Mouse (Mus musculus) heart, embryonic 10.5 days (tissue): ENCODE data around the gene Stk39. TPM values are rescaled to one million over a fixed set of nuclear protein-coding genes. Genes with fewer than 3 reads are reported as not detected.

Experiments used
- DNase-seq: peaks from one replicate; pipeline ENCODE4 v3.0.0-alpha.2; 2017; ENCODE audit warnings: low spot score
- H3K27ac ChIP-seq: fragments of 300-500 bp; sonication (generic); 2 replicates; pipeline ENCODE4 v1.5.1; 2016; ENCODE audit warnings: mild to moderate bottlenecking
- H3K27me3 ChIP-seq: fragments of 300-500 bp; sonication (generic); 2 replicates; pipeline ENCODE4 v1.6.1; 2016; ENCODE audit warnings: mild to moderate bottlenecking; ENCODE audit not compliant: poor library complexity, insufficient read depth, severe bottlenecking
- H3K36me3 ChIP-seq: fragments of 300-500 bp; sonication (generic); 2 replicates; pipeline ENCODE4 v1.6.1; 2016; ENCODE audit warnings: mild to moderate bottlenecking, moderate library complexity
- H3K4me1 ChIP-seq: fragments of 300-500 bp; sonication (generic); 2 replicates; pipeline ENCODE4 v1.6.1; 2016; ENCODE audit warnings: mild to moderate bottlenecking
- H3K4me3 ChIP-seq: fragments of 300-500 bp; sonication (generic); 2 replicates; pipeline ENCODE4 v1.5.1; 2016; ENCODE audit warnings: mild to moderate bottlenecking, moderate library complexity
- H3K9me3 ChIP-seq: fragments of 300-500 bp; sonication (generic); 2 replicates; pipeline ENCODE4 v1.6.1; 2016; ENCODE audit warnings: mild to moderate bottlenecking, moderate library complexity
- WGBS: fragments of 180-500 bp; shearing (Covaris S2); methylation state at CpG from one replicate; pipeline ENCODE4 v1.1.7; 2016; 5-methylcytosine and 5-hydroxymethylcytosine counted together
- polyA plus RNA-seq: library from polyadenylated mRNA; unstranded; fragments of >200 nt; fragmentation: Nextera tagmentation; extraction: Ambion mirVana; gene quantifications from 2 replicates; pipeline ENCODE4 v1.2.1, GENCODE M21; 2016

Stk39 gene
- polyA plus RNA-seq, 1 experiment from 2014 or later = 45.2 TPM

DNA sequence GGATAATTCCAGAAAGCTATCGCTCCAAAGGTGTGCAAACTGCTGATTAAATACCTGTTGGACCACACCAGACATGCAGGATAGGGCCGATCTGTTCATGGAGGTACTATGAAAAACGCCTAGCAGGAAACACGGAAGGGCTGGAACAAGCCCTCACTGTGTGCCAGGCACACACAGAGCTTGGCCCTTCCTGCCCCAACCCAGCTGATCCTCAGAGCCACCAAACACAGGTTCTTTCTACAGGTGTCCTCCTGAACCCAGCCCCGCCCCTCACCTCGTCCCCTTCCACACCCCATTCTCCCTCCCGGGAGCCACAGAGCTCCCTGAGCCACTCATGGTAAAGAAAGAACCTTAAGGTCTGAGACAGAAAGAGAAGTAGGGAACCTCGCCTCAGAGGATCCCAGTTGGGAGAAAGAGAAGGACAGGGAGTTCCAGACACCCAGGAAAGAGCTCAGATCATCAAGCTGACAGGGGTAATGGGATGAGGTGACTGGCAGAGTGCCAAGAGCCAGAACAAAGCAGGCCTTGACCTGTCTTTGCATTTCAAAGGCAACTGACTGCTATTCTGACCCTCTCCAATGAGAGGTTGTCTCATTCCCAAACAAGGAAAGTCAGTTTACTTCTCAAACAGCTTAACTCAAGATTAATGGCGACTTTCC lies 86.3 kb downstream of the Stk39 start:
- Histone ChIP-seq H3K27me3 (no peaks in the 10 kb centered on the region), H3K9me3 (no peaks in the 10 kb centered on the region), H3K36me3 (peaks cover 32% of the 10 kb centered on the region), H3K27ac (0 out of 2 replicates have a peak overlapping the region, but pooled peaks have one; percentile 31), H3K4me3 (no peak overlapping the region), H3K4me1 (peaks cover 55% of the 10 kb centered on the region)
- WGBS = 79% methylated on average over 9 of the region's 9 CpGs
- no peak for DNase-seq

- no peak overlapping the region for H3K4me3 ChIP-seq
- H3K9me3 ChIP-seq = no peaks in the 10 kb centered on the region
- 89% methylated on average over 4 of the region's 4 CpGs for WGBS
- H3K4me1 ChIP-seq = peaks cover 74% of the 10 kb centered on the region
- H3K27me3 ChIP-seq = no peaks in the 10 kb centered on the region
- H3K27ac ChIP-seq = no peak overlapping the region; the same call in 1 of the 2 replicates
- peak; percentile 58 for DNase-seq
- peaks cover 21% of the 10 kb centered on the region for H3K36me3 ChIP-seq
Observed at GRCm38 (mm10) chr2:68383964-68384363, 88.1 kb downstream of the Stk39 start.

- H3K36me3 ChIP-seq = peaks cover 8% of the 10 kb centered on the region; the same call in 1 of the 2 replicates
- H3K27me3 ChIP-seq = no peaks in the 10 kb centered on the region
- H3K4me3 ChIP-seq = no peak overlapping the region
- WGBS = 64% methylated on average over 11 of the region's 11 CpGs
- H3K4me1 ChIP-seq = peaks cover 86% of the 10 kb centered on the region
- no peaks in the 10 kb centered on the region for H3K9me3 ChIP-seq
- H3K27ac ChIP-seq = peak overlapping the region; percentile 42; the same call in 1 of the 2 replicates
- DNase-seq = no peak
Observed at GRCm38 (mm10) chr2:68382394-68383059, 89.5 kb downstream of the Stk39 start.

DNA sequence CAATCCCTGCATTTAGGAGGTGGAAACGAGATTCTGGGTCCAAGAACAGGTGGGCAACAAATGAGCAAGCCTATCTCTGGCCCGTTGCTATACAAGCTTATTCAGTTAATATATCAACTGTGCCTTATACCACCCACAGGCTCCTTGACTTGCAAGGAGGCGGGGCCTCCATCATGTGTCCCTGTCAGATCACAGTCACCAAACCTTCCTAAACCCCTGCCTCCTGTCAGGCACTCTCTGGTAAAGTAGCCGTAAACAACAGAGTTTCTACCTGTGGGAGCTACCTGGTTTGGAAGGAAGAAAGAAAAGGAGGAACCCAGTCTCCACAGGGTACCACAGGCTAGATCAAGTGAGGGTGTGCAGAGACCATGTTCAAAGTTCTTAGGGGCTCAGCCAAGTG lies 90.2 kb downstream of the Stk39 start:
- H3K27ac ChIP-seq = no peak overlapping the region
- no peaks in the 10 kb centered on the region for H3K27me3 ChIP-seq
- H3K36me3 ChIP-seq = peaks cover 7% of the 10 kb centered on the region; the same call in 1 of the 2 replicates
- no peaks in the 10 kb centered on the region for H3K9me3 ChIP-seq
- H3K4me1 ChIP-seq = peaks cover 87% of the 10 kb centered on the region
- H3K4me3 ChIP-seq = no peak overlapping the region
- no peak for DNase-seq
- WGBS = 86% methylated on average over 4 of the region's 4 CpGs

DNA sequence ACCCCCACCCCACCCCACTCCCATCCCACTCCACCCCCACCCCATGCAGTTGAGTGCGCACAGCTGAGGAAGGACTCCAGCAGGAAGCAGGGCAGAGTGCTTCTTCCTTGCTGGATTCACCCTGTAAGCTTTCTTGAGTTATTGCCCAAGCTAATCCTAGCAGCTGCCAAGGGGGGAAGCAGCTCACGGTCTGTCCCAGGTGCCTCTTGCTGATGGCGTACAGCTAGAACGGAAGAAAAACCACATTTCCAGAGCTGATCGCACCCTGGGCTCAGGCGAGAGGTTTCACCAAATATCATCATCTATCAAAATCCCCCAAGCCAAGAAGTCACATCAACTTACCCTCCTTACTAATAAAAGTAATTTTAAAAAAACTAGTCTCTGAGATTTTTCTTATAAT lies 90.9 kb downstream of the Stk39 start:
- no peak overlapping the region for H3K4me3 ChIP-seq
- H3K27me3 ChIP-seq = no peaks in the 10 kb centered on the region
- peaks cover 7% of the 10 kb centered on the region; the same call in 1 of the 2 replicates for H3K36me3 ChIP-seq
- H3K27ac ChIP-seq = no peak overlapping the region; the same call in 1 of the 2 replicates
- 61% methylated on average over 6 of the region's 6 CpGs for WGBS
- peaks cover 87% of the 10 kb centered on the region for H3K4me1 ChIP-seq
- H3K9me3 ChIP-seq = no peaks in the 10 kb centered on the region
- no peak for DNase-seq

GRCm38 (mm10) chr2:68379631-68380030 lies 92.4 kb downstream of the Stk39 start:
- peaks cover 83% of the 10 kb centered on the region for H3K4me1 ChIP-seq
- no peaks in the 10 kb centered on the region for H3K9me3 ChIP-seq
- H3K4me3 ChIP-seq = no peak overlapping the region
- DNase-seq = no peak
- no peaks in the 10 kb centered on the region for H3K36me3 ChIP-seq
- peak overlapping the region; percentile 86 for H3K27ac ChIP-seq
- H3K27me3 ChIP-seq = no peaks in the 10 kb centered on the region
- WGBS = 40% methylated on average over 11 of the region's 11 CpGs

DNA sequence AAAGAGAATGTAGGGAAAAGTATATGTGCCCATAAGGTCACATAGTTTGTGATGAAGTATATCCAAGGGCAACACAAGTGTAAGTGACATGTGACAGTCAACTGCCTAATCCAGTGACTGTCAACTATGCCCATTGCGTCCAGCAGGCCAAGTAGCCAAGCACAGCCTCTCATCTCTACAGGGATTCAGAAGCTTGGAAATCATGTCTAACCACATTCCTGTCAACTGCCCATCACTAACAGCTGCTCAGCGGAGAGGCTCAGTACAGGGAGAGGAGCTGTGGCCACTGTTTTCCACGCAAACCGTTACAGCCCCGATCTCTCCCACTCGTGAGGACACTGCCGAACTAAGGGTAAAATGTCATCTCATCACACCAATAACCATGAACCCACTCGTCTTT lies 93.7 kb downstream of the Stk39 start:
- H3K4me1 ChIP-seq = peaks cover 86% of the 10 kb centered on the region
- WGBS = 46% methylated on average over 8 of the region's 8 CpGs
- DNase-seq = peak; percentile 91
- H3K27ac ChIP-seq = peak overlapping the region; percentile 86
- no peaks in the 10 kb centered on the region for H3K9me3 ChIP-seq
- no peaks in the 10 kb centered on the region for H3K36me3 ChIP-seq
- H3K27me3 ChIP-seq = no peaks in the 10 kb centered on the region
- no peak overlapping the region; the same call in 1 of the 2 replicates for H3K4me3 ChIP-seq

DNA sequence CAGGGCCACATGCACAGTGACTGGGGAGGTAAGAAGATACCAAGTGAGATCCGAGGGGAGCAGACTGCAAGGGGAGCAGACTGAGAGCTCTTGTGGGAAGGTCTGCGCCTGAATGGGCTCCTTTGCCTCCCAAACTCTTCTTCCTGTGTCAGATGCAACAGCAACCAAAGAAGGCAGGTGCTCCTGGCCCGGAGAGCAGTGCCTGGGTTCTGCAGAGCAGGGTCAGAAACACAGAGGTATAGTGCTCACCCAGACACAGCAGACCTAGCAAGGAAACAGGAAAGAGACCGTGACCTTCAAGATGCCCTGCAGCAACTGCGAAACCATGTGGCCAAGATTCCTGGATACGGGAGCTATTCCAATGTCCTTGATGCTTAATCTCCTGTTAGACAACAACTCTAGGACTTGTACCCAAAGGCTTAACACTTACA lies 94.8 kb downstream of the Stk39 start:
- Histone ChIP-seq H3K27me3 (no peaks in the 10 kb centered on the region), H3K4me3 (peak overlapping the region; percentile 12; the same call in 1 of the 2 replicates), H3K9me3 (no peaks in the 10 kb centered on the region), H3K36me3 (no peaks in the 10 kb centered on the region), H3K4me1 (peaks cover 83% of the 10 kb centered on the region), H3K27ac (peak overlapping the region; percentile 86)
- WGBS = 61% methylated on average over 6 of the region's 6 CpGs
- no peak for DNase-seq

GRCm38 (mm10) chr2:68376660-68377059 lies 95.4 kb downstream of the Stk39 start:
- Histone ChIP-seq H3K27ac (peak overlapping the region; percentile 86), H3K27me3 (no peaks in the 10 kb centered on the region), H3K9me3 (no peaks in the 10 kb centered on the region), H3K4me1 (peaks cover 82% of the 10 kb centered on the region), H3K36me3 (no peaks in the 10 kb centered on the region), H3K4me3 (no peak overlapping the region)
- 72% methylated on average over 12 of the region's 12 CpGs for WGBS
- DNase-seq = no peak

GRCm38 (mm10) chr2:68374202-68374601 lies 97.9 kb downstream of the Stk39 start:
- H3K36me3 ChIP-seq = no peaks in the 10 kb centered on the region
- no peak for DNase-seq
- H3K4me1 ChIP-seq = peaks cover 69% of the 10 kb centered on the region
- H3K27ac ChIP-seq = peak overlapping the region; percentile 56; the same call in 1 of the 2 replicates
- no peaks in the 10 kb centered on the region for H3K27me3 ChIP-seq
- WGBS = 65% methylated on average over 7 of the region's 7 CpGs
- H3K9me3 ChIP-seq = no peaks in the 10 kb centered on the region
- no peak overlapping the region for H3K4me3 ChIP-seq

DNA sequence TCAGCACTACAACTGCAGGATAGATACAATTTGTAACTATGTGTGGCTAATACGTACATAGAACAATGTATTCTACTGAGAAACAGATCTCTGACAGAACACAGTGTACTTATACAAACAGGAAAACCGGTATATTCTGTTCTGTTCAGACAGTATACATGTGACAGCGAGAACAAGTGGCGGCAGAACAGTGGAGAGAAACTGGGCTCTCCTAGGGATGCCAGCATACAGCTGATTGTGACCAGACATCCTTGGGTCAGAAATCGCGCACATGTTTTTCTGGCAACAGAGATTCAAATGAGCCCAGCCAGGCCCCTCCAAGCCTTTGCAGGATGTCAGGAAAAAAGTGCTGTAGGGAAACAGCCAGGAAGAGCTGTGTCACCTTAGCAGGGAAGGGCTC lies 100.2 kb downstream of the Stk39 start:
- DNase-seq = no peak
- 50% methylated on average over 6 of the region's 6 CpGs for WGBS
- no peak overlapping the region for H3K4me3 ChIP-seq
- H3K36me3 ChIP-seq = no peaks in the 10 kb centered on the region
- H3K27me3 ChIP-seq = no peaks in the 10 kb centered on the region
- H3K9me3 ChIP-seq = no peaks in the 10 kb centered on the region
- H3K27ac ChIP-seq = peak overlapping the region; percentile 75
- peaks cover 57% of the 10 kb centered on the region for H3K4me1 ChIP-seq

DNA sequence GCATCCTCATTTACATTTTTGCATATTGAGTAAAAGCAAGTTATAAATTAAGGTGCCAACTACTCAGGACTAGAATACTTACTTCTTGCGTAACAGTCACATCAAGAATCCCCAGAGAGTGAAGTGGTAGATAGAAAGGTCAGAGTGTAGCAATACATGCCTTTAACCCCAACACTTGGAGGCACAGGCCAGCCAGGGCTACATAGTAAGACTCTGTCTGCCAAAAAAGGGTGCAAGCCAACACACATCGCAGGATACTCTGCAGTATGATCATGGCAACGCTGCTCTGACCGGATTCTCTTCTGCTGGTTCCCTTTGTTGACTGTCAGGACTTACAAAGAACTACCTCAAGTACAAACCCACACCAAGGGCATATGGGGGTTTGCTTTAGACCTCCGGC lies 101.7 kb downstream of the Stk39 start:
- H3K9me3 ChIP-seq = no peaks in the 10 kb centered on the region
- H3K27me3 ChIP-seq = no peaks in the 10 kb centered on the region
- H3K4me1 ChIP-seq = peaks cover 61% of the 10 kb centered on the region
- no peak overlapping the region for H3K27ac ChIP-seq
- H3K36me3 ChIP-seq = no peaks in the 10 kb centered on the region
- 89% methylated on average over 5 of the region's 5 CpGs for WGBS
- H3K4me3 ChIP-seq = no peak overlapping the region
- no peak for DNase-seq

DNA sequence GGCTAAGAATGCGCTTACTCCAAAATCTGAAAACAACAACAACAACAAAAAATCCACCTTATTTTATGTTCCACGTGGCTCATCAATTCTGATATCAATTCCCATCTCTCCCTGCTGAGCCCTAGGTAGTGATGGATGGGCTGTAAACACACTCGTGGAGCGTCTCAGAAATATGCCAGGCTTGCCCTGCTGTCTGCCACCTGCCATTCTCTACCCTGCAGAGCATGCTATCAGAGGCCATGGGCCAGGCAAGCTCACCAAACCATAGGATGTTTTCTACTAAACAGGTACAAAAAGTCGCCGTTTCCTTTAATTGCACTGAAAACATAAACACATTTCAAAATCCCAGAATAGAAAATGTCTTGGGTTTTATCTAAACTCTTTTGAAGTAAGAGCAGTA lies 103.0 kb downstream of the Stk39 start:
- Histone ChIP-seq H3K27ac (no peak overlapping the region), H3K9me3 (no peaks in the 10 kb centered on the region), H3K4me3 (no peak overlapping the region), H3K27me3 (no peaks in the 10 kb centered on the region), H3K4me1 (peaks cover 65% of the 10 kb centered on the region), H3K36me3 (no peaks in the 10 kb centered on the region)
- WGBS = 82% methylated on average over 6 of the region's 6 CpGs
- DNase-seq = no peak
